ENCODE assay signal across 8 mouse cellular contexts in genomic region chr5:8367614-8368327, GRCm38 (mm10). TPM values are rescaled to one million over a fixed set of nuclear protein-coding genes. Genes with fewer than 3 reads are reported as not detected.
DNase-seq lines count a peak whose midpoint lies in the region; ATAC-seq and TF ChIP-seq lines count a peak whose summit lies in the region.

Gene Adam22, minus strand, starts transcription at chr5:8368160.

- H3K4me1 ChIP-seq in hindbrain, postnatal 0 days (ENCODE audit: insufficient read depth, low read length) = no peaks in the 10 kb centered on the region

- TF ChIP-seq CTCF in hindbrain, postnatal 0 days (IDR thresholded peaks at IDR 0.05; ENCODE audit: low read depth) = peak; percentile 20; the same call in 1 of the 2 replicates

- WGBS in hindbrain, postnatal 0 days = under 1% methylated on average over 48 of the region's 55 CpGs

- intact Hi-C loops in gastrocnemius, postnatal 14 days (cut with DNase I; ENCODE audit: low total_unique reads) = no loop called here

- peak within 1 kb of the TSS; percentile 72 for H3K4me2 ChIP-seq in hindbrain, postnatal 0 days (ENCODE audit: low read depth, low read length)

- peak; percentile 95 for ATAC-seq in hindbrain, postnatal 0 days
- no peak for ATAC-seq in inflammation-experienced regulatory T-cells, adult 6 months

- no peaks in the 10 kb centered on the region for H3K9me3 ChIP-seq in hindbrain, postnatal 0 days (ENCODE audit: low read length)

- peak within 1 kb of the TSS; percentile 94 for H3K9ac ChIP-seq in hindbrain, postnatal 0 days (replicated peaks; ENCODE audit: low read length)

- DNase-seq in adrenal gland, adult 2 months = peak; percentile 79
- peak; percentile 73 for DNase-seq in embryo, embryonic 10 days (ENCODE audit: low spot score)
- DNase-seq in gastrocnemius, postnatal 14 days = peak; percentile 89
- peak; percentile 91 for DNase-seq in hindbrain, postnatal 0 days (ENCODE audit: low spot score)
- peak; percentile 92 to 96 for DNase-seq in left cerebral cortex, adult 18-20 months (ENCODE audit: low spot score in 2 of 2)
- peak; percentile 65 for DNase-seq in lung, postnatal 14 days
- peak; percentile 94 for DNase-seq in retina, postnatal 1 day

- H3K27me3 ChIP-seq in hindbrain, postnatal 0 days (ENCODE audit: insufficient read depth, low read length) = no peaks in the 10 kb centered on the region

- H3K36me3 ChIP-seq in hindbrain, postnatal 0 days (ENCODE audit: insufficient read depth, low read length) = no peaks in the 10 kb centered on the region

- H3K4me3 ChIP-seq in hindbrain, postnatal 0 days (ENCODE audit: low read length) = peak within 1 kb of the TSS; percentile 85

- peak within 1 kb of the TSS; percentile 87 for H3K27ac ChIP-seq in hindbrain, postnatal 0 days

RNA-seq across cellular contexts. Expression of gene Adam22, which starts in this region (rescaled TPM):
- 1 to 10 TPM; 2.5 to 3.9 TPM for total RNA-seq in adrenal gland, adult 2 months (2021)
- 0.37 and 0.95 TPM in 2 replicates for polyA plus RNA-seq in adrenal gland, adult 2 months (2012; rRNA removed)
- total RNA-seq in gastrocnemius, postnatal 14 days (2021) = 1 to 10 TPM; 4.3 to 4.8 TPM
- 81.7 and 91.2 TPM in 2 replicates for total RNA-seq in hindbrain, postnatal 0 days (2014; rRNA removed)
- 46.1 and 46.2 TPM in 2 replicates for polyA plus RNA-seq in hindbrain, postnatal 0 days (2015; fragmentation: Nextera tagmentation; extraction: Ambion mirVana)
- 100 to 1,000 TPM; 205 to 208 TPM for total RNA-seq in left cerebral cortex, adult 18-20 months (2021)
- polyA plus RNA-seq in inflammation-experienced regulatory T-cells, adult 6 months (2017; shearing (Covaris generic)) = 1 to 10 TPM in 1 of 3 experiments, under 1 TPM in 2; 0.59 to 1.2 (median 0.67) TPM

Comparison
In these comparisons a context has a peak if more than half of its experiments do, and no peak if none do; other contexts are left out.
1. RNA of gene Adam22 (total RNA-seq): 205 to 208 TPM in left cerebral cortex, adult 18-20 months and 81.7 to 91.2 TPM in hindbrain, postnatal 0 days; 4.3 to 4.8 TPM in gastrocnemius, postnatal 14 days and 2.5 to 3.9 TPM in adrenal gland, adult 2 months; every median in the first group is over 10 times any median in the second.
2. RNA of gene Adam22 (polyA plus RNA-seq): 46.1 to 46.2 TPM in hindbrain, postnatal 0 days; 0.59 to 1.2 TPM in inflammation-experienced regulatory T-cells, adult 6 months and 0.37 to 0.95 TPM in adrenal gland, adult 2 months; every median in the first group is over 10 times any median in the second.
3. Peak in every context shown above with its lines, with median percentiles within 50 percentile points of each other: DNase-seq.